Mouse (Mus musculus) kidney, adult 18-20 months (tissue): ENCODE measurements at regions not wholly inside any gene's neighbourhood (a gene's known extent, or its start where the extent isn't known, plus 50 kb on each side); places are given as distances from the start of the nearest gene placed in this dataset.
A peak's percentile ranks its signal among the peaks of the same experiment; 100 is the strongest.

ENCODE experiments used
- DNase-seq: peaks from one replicate; pipeline ENCODE4 v3.0.0; 2021

GRCm38 (mm10) chr15:94049638-94050273 lies 415.5 kb downstream of the Adamts20 start:
- no peak for DNase-seq

GRCm38 (mm10) chr15:94046186-94046585 lies 419.0 kb downstream of the Adamts20 start:
- no peak for DNase-seq

GRCm38 (mm10) chr15:94045131-94045756 lies 420.0 kb downstream of the Adamts20 start:
- no peak for DNase-seq

GRCm38 (mm10) chr15:94032957-94033356 lies 432.3 kb downstream of the Adamts20 start:
- DNase-seq = no peak

- no peak for DNase-seq
These were observed 430.5 kb upstream of the Prickle1 start for GRCm38 (mm10) chr15:94025996-94026696.

DNA sequence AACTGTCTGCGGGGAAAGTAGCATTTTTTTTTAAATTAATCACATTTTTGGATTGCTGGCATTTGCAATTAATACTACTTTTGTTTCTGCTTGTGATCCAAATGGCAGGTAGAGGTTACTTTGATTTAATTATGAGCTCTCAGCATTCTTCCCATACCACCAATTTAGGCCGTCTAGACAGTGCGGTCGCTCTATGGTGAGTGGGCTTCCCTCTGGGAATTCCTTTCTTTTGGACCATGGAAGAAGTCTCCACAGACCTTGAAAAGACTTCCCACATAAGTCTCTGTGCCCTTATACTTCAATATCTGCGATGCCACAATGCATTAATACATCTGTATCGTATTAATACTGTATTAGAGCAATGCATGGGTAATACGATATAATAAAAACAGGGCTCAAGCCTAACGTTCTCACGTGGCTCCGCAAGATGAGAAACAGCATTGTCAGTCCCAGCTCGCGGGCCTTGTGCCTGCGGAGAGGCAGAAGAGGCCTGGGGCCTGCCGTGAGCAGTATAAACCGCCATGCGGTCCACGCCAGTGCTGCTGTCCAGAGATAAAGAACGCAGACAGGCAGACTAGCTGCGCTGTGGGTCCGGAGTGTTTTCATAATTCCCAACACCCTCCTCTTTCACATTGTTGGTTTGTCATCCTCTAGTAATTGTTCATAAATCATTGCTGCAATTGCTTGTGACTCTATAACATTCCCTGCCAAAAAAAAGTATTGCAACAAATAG lies 429.7 kb upstream of the Prickle1 start:
- DNase-seq = no peak

GRCm38 (mm10) chr15:94024806-94025205 lies 429.1 kb upstream of the Prickle1 start:
- no peak for DNase-seq

DNA sequence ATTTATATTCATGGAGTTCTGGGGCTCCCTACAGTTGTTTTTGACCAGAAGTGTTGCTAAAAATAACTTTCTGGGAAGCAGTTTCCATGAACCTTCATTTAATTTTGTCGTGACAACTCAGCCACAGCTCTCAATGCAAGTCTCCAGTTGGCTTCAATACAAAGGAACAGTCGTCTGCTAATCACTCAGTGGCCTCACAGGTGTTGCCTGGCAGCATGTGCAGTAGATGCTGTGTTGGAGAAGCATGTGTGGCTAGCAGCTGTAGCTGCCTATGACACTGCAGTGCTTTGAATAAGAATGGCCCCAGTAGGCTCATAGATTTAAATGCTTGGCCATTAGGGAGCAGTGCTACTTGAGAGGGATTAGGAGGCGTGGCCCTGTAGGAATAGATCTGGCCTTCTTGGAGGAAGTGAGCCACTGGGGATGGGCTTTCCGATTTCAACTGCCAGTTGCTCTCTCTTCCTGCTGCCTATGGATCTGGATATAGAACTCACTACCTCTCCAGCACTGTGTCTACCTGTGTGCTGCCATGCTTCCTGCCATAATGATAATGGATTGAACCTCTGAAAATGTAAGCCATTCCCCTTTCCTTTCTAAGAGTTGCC lies 428.5 kb upstream of the Prickle1 start:
- no peak for DNase-seq

DNA sequence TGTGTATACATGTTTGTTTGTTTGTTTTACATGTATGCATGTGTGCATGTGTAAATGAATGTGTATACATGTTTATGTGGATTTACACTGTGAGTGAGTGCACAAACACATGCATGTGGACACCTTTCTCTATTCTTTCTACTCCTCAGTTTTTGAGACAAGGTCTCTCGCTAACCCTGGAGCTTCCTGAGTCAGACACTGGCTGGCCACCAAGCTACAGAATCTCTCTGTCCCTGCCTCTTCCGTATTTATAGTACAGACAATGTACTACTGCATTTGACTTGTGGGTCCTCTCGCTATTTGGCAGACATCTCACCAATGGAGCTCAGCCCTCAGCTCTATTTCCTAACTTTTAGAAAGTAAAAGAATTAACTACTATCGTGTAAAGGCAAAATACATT lies 427.8 kb upstream of the Prickle1 start:
- no peak for DNase-seq

GRCm38 (mm10) chr15:94017814-94018213 lies 422.1 kb upstream of the Prickle1 start:
- no peak for DNase-seq

DNA sequence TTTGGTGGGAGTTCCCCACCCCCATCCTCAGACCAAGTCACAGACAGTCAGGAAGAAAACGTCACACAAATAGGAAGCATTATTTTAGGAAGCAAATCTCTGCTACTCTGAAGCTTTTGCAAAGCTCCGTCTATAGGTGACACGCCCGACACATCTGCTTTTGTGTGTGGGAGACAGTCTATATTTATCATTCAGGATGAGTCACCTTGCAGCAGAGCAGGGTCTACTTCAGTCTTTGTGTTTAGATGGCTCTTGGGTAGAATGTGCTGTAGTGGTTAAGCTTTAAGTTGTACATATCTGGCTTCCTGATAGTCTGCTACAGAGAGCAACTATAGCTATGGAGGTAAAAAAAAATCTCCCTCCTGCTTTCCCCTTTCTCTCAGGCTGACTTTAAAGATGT lies 415.8 kb upstream of the Prickle1 start:
- DNase-seq = no peak

DNA sequence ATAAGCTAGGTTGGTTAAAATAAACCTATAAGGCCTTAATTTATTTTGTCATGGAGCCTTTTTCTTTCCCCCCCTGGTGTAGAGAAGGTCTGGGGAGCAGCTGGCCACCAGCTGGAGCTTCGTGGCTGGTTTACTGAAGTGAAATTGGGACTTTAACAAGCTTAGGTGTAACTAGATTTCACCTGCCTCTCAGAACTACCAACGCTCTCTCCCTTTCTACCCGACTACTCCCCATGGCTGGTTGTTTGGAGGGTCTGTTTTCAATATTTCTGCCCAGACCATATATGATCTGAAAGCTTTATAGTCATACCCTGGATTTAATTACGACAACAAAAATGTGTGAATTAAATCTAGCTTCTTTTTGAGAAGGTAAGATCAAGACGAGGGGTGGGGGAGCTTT lies 410.4 kb upstream of the Prickle1 start:
- DNase-seq = no peak

DNA sequence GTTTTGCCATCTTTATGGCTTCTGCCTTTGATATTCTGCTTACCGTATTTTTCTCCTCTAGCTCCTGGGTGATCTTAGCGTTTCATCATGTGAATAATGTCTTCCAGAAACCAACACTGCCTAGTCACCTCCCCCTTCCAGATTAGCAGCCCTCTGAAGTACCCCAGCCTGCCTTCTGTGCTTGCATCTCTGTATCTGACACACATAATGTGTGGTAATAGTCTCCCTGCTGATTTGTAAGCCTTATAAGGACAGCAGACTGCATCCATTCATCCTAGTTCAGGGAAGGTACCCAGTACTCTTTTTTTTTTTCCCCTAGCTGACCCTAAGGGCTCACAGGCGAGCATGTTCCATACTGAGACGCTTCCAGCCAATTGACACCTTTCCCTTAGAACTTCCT lies 409.2 kb upstream of the Prickle1 start:
- DNase-seq = no peak

DNA sequence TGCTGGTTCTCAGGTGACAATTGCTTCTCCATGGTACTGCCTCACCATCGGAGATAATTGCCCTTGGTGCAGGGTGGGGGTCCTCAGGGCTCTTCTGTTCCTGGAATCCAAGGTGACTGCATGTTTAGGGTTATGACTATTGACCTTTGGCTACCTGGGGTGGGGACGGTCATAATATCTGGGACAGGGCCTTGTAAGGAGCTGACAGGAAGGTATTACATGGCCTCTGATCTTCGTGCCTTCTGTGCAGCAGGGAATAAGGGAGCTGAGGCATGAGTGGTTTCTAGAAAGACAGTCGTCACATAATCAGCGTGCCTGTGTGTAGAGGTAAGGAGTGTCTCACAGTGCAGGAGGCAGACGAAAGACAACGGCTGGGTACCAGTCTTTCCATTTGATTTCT lies 407.5 kb upstream of the Prickle1 start:
- no peak for DNase-seq

GRCm38 (mm10) chr15:93994542-93994941 lies 398.9 kb upstream of the Prickle1 start:
- DNase-seq = no peak

DNA sequence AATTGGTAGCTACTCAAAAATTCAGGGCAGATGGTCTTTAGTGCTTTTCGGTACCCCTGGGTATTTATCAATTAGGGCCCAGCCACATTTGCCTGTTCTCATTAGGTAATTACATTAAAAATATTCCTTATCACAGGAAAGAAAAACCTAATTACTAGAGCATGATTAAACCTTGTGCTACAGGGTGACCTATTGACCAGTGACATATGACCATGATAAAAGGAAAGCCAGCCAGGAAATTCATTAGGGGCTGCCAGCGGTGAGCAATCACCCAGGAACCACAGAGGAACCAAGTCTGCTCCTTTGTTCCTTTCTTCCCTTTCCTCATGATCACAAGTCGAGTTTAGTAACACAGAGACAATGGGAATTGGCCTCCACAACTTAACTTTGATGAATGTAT lies 394.4 kb upstream of the Prickle1 start:
- no peak for DNase-seq

DNA sequence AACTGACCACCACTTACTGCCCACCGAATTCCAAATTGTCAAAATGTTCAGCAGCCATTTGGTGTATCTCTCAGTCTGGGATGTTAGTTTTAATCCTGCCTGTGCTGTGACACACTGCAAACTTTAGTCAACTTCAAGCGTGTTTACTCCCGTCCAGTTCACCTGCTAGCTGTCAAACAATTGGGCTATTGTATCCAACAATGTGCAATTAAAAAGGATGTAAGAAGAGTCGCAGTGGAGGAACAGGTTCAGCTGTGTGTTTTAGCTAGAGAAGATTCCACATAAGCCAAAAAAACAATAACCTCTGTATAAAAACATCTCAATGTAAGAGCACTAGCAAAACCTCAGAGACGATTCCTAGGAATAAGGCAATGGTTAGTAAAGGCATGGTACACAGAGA lies 392.7 kb upstream of the Prickle1 start:
- DNase-seq = no peak

DNA sequence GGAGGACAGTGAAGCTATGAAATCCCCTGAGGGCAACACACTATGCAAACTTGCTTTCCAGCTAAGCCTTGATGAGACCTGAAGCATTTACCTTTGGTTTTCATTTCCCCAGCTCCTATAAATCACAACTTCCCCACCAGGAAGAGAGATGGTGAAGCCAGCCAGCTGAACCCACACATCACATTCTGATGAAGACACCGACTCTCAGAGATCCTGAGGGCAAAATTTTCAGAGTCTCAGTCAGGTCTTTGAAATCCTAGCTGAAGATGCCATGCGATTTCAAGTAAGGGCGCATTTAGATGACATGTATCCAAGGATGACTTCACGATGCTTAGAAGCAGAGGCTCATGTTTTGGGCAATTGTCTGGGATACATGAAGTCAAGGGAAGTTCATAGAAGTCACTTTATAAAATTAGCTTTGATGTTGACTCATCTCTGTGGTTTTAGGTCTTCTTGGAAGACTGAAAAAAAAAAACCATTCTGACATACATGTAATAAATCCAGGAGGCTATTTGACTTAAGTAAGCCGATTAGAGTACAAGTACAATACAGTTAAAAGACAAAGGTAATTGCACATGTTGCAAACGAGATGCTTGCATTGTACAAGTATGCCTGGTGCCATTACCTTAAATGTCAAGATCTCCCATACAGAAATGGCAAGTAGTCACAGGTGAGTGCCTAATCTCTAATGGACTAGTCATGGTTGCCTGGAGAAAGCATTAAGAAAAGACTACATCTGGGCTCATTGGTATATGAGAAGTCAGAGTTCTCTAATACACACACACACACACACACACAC lies 391.1 kb upstream of the Prickle1 start:
- DNase-seq = no peak

GRCm38 (mm10) chr15:93982091-93982490 lies 386.4 kb upstream of the Prickle1 start:
- DNase-seq = no peak

- no peak for DNase-seq
These were observed 381.8 kb upstream of the Prickle1 start for GRCm38 (mm10) chr15:93977494-93977893.

- DNase-seq = peak; percentile 9
These were observed 379.0 kb upstream of the Prickle1 start for GRCm38 (mm10) chr15:93974727-93975126.

- no peak for DNase-seq
These were observed 377.3 kb upstream of the Prickle1 start for GRCm38 (mm10) chr15:93972979-93973378.
